Mouse (Mus musculus) liver, embryonic 13.5 days (tissue): ENCODE measurements around the gene Tmem116. TPM values are rescaled to one million over a fixed set of nuclear protein-coding genes. Genes with fewer than 3 reads are reported as not detected.
"Not testable (repeated sequence)": the region's sequence is repeated elsewhere in the genome, so short reads cannot be mapped to it uniquely, and the experiment has no call there.

Experiments used
- ATAC-seq: fragments of 200-750 bp; cut with Nextera tagmentation; 2 replicates; pipeline ENCODE4 v1.8.0; 2017; ENCODE audit warnings: low read depth, mild to moderate bottlenecking, moderate number of reproducible peaks, moderate library complexity
- DNase-seq: peaks from one replicate; pipeline ENCODE4 v3.0.0; 2022
- H3K27ac ChIP-seq: fragments of 300-500 bp; sonication (generic); 2 replicates; pipeline ENCODE4 v1.5.1; 2015; ENCODE audit warnings: moderate library complexity, mild to moderate bottlenecking, inconsistent platforms
- H3K27me3 ChIP-seq: fragments of 300-500 bp; sonication (generic); 2 replicates; pipeline ENCODE4 v1.6.1; 2015; ENCODE audit warnings: mild to moderate bottlenecking, inconsistent platforms
- H3K36me3 ChIP-seq: fragments of 300-500 bp; sonication (generic); 2 replicates; pipeline ENCODE4 v1.6.1; 2015; ENCODE audit warnings: mild to moderate bottlenecking, inconsistent platforms
- H3K4me1 ChIP-seq: fragments of 300-500 bp; sonication (generic); replicated peaks from 2 replicates; pipeline ENCODE4 v1.6.1; 2015; ENCODE audit warnings: inconsistent platforms
- H3K4me2 ChIP-seq: fragments of 300-500 bp; sonication (generic); 2 replicates; pipeline ENCODE4 v1.6.1; 2015; ENCODE audit warnings: inconsistent platforms, mild to moderate bottlenecking, moderate library complexity
- H3K4me3 ChIP-seq: fragments of 300-500 bp; sonication (generic); replicated peaks from 2 replicates; pipeline ENCODE4 v1.5.1; 2015; ENCODE audit warnings: mild to moderate bottlenecking, inconsistent platforms
- H3K9ac ChIP-seq: fragments of 300-500 bp; sonication (generic); 2 replicates; pipeline ENCODE4 v1.6.1; 2015; ENCODE audit warnings: mild to moderate bottlenecking, inconsistent platforms
- H3K9me3 ChIP-seq: fragments of 300-500 bp; sonication (generic); replicated peaks from 2 replicates; pipeline ENCODE4 v1.6.1; 2016; ENCODE audit warnings: inconsistent platforms
- WGBS: fragments of 180-500 bp; shearing (Covaris S2); methylation state at CpG from one replicate; pipeline ENCODE4 v1.1.7; 2015; ENCODE audit not compliant: insufficient replicate concordance; 5-methylcytosine and 5-hydroxymethylcytosine counted together
- polyA plus RNA-seq: library from polyadenylated mRNA; unstranded; fragments of >200 nt; fragmentation: Nextera tagmentation; extraction: Ambion mirVana; gene quantifications from 2 replicates; pipeline ENCODE4 v1.2.1, GENCODE M21; 2015

Tmem116 gene
- polyA plus RNA-seq, 1 experiment from 2014 or later, result 1.3 TPM

DNA sequence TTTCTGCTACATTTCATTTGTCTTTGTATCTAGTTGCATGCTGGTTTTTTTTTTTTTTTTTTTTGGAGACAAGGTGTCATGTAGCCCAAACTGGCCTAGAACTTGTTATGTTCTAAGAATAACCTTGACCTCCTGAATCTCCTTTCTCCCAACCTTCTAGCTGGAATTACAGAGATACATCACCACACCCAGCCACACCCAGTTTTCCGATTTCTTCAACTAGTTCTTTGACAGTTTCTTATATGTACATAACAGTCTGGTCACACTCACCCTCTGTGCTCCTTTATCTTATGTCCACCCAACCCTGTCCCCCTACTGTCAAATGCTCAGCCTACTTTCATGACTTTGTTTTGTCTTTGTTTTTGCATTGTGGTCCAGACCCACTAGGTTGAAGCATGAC lies 55.2 kb downstream of the Tmem116 start:
- no peaks in the 10 kb centered on the region for H3K36me3 ChIP-seq
- no peaks in the 10 kb centered on the region for H3K4me1 ChIP-seq
- H3K9ac ChIP-seq, result no peak overlapping the region
- H3K9me3 ChIP-seq, result no peaks in the 10 kb centered on the region
- 39% methylated on average over 1 of the region's 1 CpGs for WGBS
- DNase-seq (no peak), ATAC-seq (no peak)
- H3K4me3 ChIP-seq, result no peak overlapping the region
- no peak overlapping the region for H3K27ac ChIP-seq
- no peak overlapping the region for H3K4me2 ChIP-seq
- H3K27me3 ChIP-seq, result no peaks in the 10 kb centered on the region

- H3K4me2 ChIP-seq, result no peak overlapping the region
- H3K27me3 ChIP-seq, result no peaks in the 10 kb centered on the region
- ATAC-seq (no peak), DNase-seq (no peak)
- H3K27ac ChIP-seq, result no peak overlapping the region
- no peak overlapping the region for H3K9ac ChIP-seq
- H3K36me3 ChIP-seq, result no peaks in the 10 kb centered on the region
- no peaks in the 10 kb centered on the region for H3K4me1 ChIP-seq
- no peaks in the 10 kb centered on the region for H3K9me3 ChIP-seq
- no peak overlapping the region for H3K4me3 ChIP-seq
- WGBS, result 59% methylated on average over 7 of the region's 7 CpGs
Observed at GRCm38 (mm10) chr5:121510009-121510408, 58.3 kb downstream of the Tmem116 start.

- no peak overlapping the region for H3K9ac ChIP-seq
- H3K9me3 ChIP-seq, result no peaks in the 10 kb centered on the region
- ATAC-seq (no peak), DNase-seq (no peak)
- 77% methylated on average over 9 of the region's 9 CpGs for WGBS
- peaks cover 32% of the 10 kb centered on the region for H3K36me3 ChIP-seq
- H3K4me3 ChIP-seq, result no peak overlapping the region
- no peak overlapping the region for H3K4me2 ChIP-seq
- no peaks in the 10 kb centered on the region for H3K27me3 ChIP-seq
- no peak overlapping the region for H3K27ac ChIP-seq
- no peaks in the 10 kb centered on the region for H3K4me1 ChIP-seq
Observed at GRCm38 (mm10) chr5:121518983-121519382, 67.3 kb downstream of the Tmem116 start.

DNA sequence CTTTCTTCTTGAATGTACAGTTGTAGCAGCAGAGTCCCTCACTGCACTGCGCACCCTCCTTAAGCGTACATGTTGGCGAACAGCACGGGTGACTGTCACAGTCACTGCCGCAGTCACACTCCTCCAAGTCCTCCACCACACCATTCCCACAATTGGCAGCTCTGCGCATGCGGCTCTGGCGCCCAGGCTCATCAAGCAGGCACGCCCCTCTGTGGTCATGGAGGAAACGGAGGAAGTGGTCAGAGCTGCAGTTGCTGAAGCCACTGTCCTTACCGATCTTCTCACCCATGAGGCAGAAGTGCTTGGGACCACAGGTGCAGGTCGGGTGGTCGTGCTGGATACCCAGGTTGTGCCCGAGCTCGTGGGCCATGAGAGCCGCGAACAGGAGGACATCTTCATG lies 68.1 kb downstream of the Tmem116 start:
- not testable (repeated sequence) for H3K9ac ChIP-seq, H3K27me3 ChIP-seq, H3K9me3 ChIP-seq, H3K4me3 ChIP-seq, DNase-seq, H3K27ac ChIP-seq, H3K4me1 ChIP-seq, H3K4me2 ChIP-seq, ATAC-seq
- WGBS, result 51% methylated on average over 11 of the region's 17 CpGs
- H3K36me3 ChIP-seq, result peaks cover 40% of the 10 kb centered on the region

- no peak for ATAC-seq
- Histone ChIP-seq H3K9me3 (no peaks in the 10 kb centered on the region), H3K27ac (no peak overlapping the region), H3K36me3 (peaks cover 86% of the 10 kb centered on the region), H3K27me3 (no peaks in the 10 kb centered on the region), H3K4me2 (no peak overlapping the region), H3K4me1 (no peaks in the 10 kb centered on the region), H3K9ac (no peak overlapping the region), H3K4me3 (no peak overlapping the region)
- WGBS, result 88% methylated on average over 14 of the region's 14 CpGs
- no peak for DNase-seq
Observed at GRCm38 (mm10) chr5:121525774-121526450, 74.2 kb downstream of the Tmem116 start.

GRCm38 (mm10) chr5:121526526-121526925 lies 74.8 kb downstream of the Tmem116 start:
- H3K27ac ChIP-seq, result no peak overlapping the region
- 84% methylated on average over 7 of the region's 7 CpGs for WGBS
- H3K27me3 ChIP-seq, result no peaks in the 10 kb centered on the region
- no peak for DNase-seq
- no peak overlapping the region for H3K9ac ChIP-seq
- H3K4me3 ChIP-seq, result no peak overlapping the region
- H3K4me2 ChIP-seq, result no peak overlapping the region
- ATAC-seq, result no peak
- H3K9me3 ChIP-seq, result no peaks in the 10 kb centered on the region
- H3K36me3 ChIP-seq, result peaks cover 86% of the 10 kb centered on the region
- no peaks in the 10 kb centered on the region for H3K4me1 ChIP-seq

- no peak overlapping the region for H3K4me2 ChIP-seq
- ATAC-seq (no peak), DNase-seq (no peak)
- H3K4me3 ChIP-seq, result no peak overlapping the region
- H3K27me3 ChIP-seq, result no peaks in the 10 kb centered on the region
- peaks cover 85% of the 10 kb centered on the region for H3K36me3 ChIP-seq
- WGBS, result 83% methylated on average over 8 of the region's 8 CpGs
- H3K9ac ChIP-seq, result no peak overlapping the region
- H3K27ac ChIP-seq, result no peak overlapping the region; the same call in 1 of the 2 replicates
- no peaks in the 10 kb centered on the region for H3K4me1 ChIP-seq
- H3K9me3 ChIP-seq, result no peaks in the 10 kb centered on the region
Observed at GRCm38 (mm10) chr5:121526961-121527360, 75.3 kb downstream of the Tmem116 start.

- WGBS, result 78% methylated on average over 5 of the region's 5 CpGs
- Histone ChIP-seq H3K36me3 (peaks cover 91% of the 10 kb centered on the region), H3K27ac (peak overlapping the region; percentile 84), H3K9me3 (no peaks in the 10 kb centered on the region), H3K27me3 (no peaks in the 10 kb centered on the region), H3K4me3 (no peak overlapping the region), H3K4me2 (no peak overlapping the region), H3K4me1 (peaks cover 37% of the 10 kb centered on the region), H3K9ac (no peak overlapping the region)
- no peak for DNase-seq
- no peak for ATAC-seq
Observed at GRCm38 (mm10) chr5:121534521-121534920, 82.8 kb downstream of the Tmem116 start.

GRCm38 (mm10) chr5:121535116-121535515 lies 83.4 kb downstream of the Tmem116 start:
- H3K4me3 ChIP-seq, result peak overlapping the region; percentile 24
- H3K9ac ChIP-seq, result peak overlapping the region; percentile 55
- WGBS, result 25% methylated on average over 3 of the region's 3 CpGs
- ATAC-seq, result peak; percentile 94
- no peaks in the 10 kb centered on the region for H3K27me3 ChIP-seq
- no peaks in the 10 kb centered on the region for H3K9me3 ChIP-seq
- H3K4me1 ChIP-seq, result peaks cover 37% of the 10 kb centered on the region
- H3K27ac ChIP-seq, result peak overlapping the region; percentile 84
- peaks cover 86% of the 10 kb centered on the region for H3K36me3 ChIP-seq
- peak overlapping the region; percentile 58 for H3K4me2 ChIP-seq
- DNase-seq, result peak; percentile 54

DNA sequence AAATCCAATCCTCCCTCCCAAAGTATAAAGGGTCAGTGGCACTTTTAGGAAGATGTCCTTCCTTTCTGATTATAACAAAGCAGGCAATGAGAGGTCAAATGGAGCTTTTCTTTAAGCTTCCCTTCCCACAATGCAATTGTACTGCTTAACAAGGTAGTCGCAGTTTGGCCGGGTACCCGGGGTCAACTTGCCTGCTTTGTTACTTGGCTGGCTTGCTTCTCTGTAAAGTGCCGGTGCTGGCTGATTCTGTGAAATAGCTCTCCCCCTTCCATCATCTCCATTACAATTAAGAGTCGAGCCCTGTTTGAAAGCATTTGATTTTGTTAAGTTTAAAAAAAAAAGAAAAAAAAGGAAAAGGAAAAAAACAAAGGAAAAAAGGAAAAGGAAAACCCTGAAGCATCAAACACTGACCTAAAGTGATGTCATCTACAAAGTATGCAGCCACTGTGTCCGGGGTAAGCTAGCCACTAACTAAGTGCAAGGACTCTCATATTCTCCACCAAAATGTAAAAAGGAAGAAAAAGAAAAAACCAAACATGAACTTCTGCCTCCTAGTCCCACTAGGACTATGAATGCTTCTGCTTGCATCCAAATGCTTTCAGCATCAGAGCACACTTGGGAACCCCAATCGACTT lies 85.3 kb downstream of the Tmem116 start:
- ATAC-seq (no peak), DNase-seq (no peak)
- peak overlapping the region; percentile 84; the same call in 1 of the 2 replicates for H3K27ac ChIP-seq
- peaks cover 72% of the 10 kb centered on the region for H3K36me3 ChIP-seq
- no peaks in the 10 kb centered on the region for H3K9me3 ChIP-seq
- no peak overlapping the region for H3K4me2 ChIP-seq
- H3K4me3 ChIP-seq, result no peak overlapping the region
- no peak overlapping the region for H3K9ac ChIP-seq
- peaks cover 50% of the 10 kb centered on the region for H3K4me1 ChIP-seq
- no peaks in the 10 kb centered on the region for H3K27me3 ChIP-seq
- 75% methylated on average over 7 of the region's 7 CpGs for WGBS

DNA sequence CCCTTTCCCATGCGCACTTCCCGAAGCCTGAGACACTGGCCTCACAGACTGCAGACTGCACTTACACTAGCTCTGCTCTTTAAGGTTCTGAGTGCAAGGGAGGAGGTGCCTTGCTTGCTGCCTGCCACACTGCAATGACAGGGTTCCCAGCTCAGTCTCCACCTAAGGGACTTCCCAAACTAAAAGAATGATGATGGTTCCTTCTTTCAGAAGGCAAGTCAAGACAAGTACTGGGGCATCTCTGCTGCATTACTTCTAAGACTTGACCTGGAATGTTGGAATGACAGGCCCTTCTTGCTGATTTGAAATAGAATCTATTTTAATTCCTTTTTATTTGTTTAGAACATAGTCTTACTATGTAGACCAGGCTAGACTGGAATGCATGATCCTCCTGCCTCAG lies 85.9 kb downstream of the Tmem116 start:
- DNase-seq (no peak), ATAC-seq (no peak)
- WGBS, result 89% methylated on average over 2 of the region's 2 CpGs
- H3K9ac ChIP-seq, result 0 out of 2 replicates have a peak overlapping the region, but pooled peaks have one; percentile 10
- no peak overlapping the region for H3K4me3 ChIP-seq
- H3K27ac ChIP-seq, result no peak overlapping the region
- H3K36me3 ChIP-seq, result peaks cover 66% of the 10 kb centered on the region
- H3K4me2 ChIP-seq, result no peak overlapping the region
- peaks cover 55% of the 10 kb centered on the region for H3K4me1 ChIP-seq
- H3K9me3 ChIP-seq, result no peaks in the 10 kb centered on the region
- H3K27me3 ChIP-seq, result no peaks in the 10 kb centered on the region

GRCm38 (mm10) chr5:121540066-121540465 lies 88.4 kb downstream of the Tmem116 start:
- H3K4me2 ChIP-seq, result no peak overlapping the region
- H3K9me3 ChIP-seq, result no peaks in the 10 kb centered on the region
- H3K27me3 ChIP-seq, result no peaks in the 10 kb centered on the region
- H3K36me3 ChIP-seq, result peaks cover 43% of the 10 kb centered on the region
- H3K27ac ChIP-seq, result no peak overlapping the region
- ATAC-seq (no peak), DNase-seq (no peak)
- WGBS, result 90% methylated on average over 5 of the region's 5 CpGs
- no peak overlapping the region for H3K4me3 ChIP-seq
- peaks cover 68% of the 10 kb centered on the region for H3K4me1 ChIP-seq
- H3K9ac ChIP-seq, result no peak overlapping the region
